Mouse (Mus musculus) gastrocnemius, postnatal 25 days (tissue): ENCODE data around the gene Ncoa3. TPM values are rescaled to one million over a fixed set of nuclear protein-coding genes. Genes with fewer than 3 reads are reported as not detected.

ENCODE experiments used
- DNase-seq: peaks from one replicate; pipeline ENCODE4 v3.0.0; 2022
- total RNA-seq, 2 experiments: library from RNA; stranded (reverse); gene quantifications; 1 replicate in 1 of 2; 2 replicates in 1 of 2; pipeline ENCODE4 v1.2.3; 2021

Gene Ncoa3
- total RNA-seq, 2 experiments from 2014 or later = 11.3 to 13.5 TPM

- DNase-seq = peak; percentile 45
Measured at GRCm38 (mm10) chr2:166035725-166036124, 43.3 kb downstream of the Ncoa3 start.

- no peak for DNase-seq
Measured at GRCm38 (mm10) chr2:166039681-166040080, 47.2 kb downstream of the Ncoa3 start.

DNA sequence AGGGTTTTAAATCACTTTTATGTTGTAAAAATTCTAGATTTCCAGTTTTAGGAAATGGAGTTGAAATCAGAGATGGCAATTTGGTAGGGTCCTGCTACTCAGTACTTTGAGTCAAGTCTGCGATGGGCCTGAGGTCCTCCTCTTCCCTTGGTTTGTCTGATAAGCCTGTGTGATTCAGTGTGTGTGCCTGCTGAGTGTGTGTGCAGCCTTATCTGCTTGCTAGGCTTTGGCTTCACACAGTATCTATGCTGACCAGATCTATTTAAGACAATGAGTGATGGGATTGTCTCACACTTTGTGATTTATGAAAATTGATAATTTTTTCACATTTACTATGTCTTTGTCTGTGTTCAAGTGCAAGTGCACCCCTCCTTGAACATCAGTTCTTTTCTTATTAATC, 50.1 kb downstream of the Ncoa3 start:
- DNase-seq = no peak

GRCm38 (mm10) chr2:166045006-166045405, 52.6 kb downstream of the Ncoa3 start:
- no peak for DNase-seq

DNA sequence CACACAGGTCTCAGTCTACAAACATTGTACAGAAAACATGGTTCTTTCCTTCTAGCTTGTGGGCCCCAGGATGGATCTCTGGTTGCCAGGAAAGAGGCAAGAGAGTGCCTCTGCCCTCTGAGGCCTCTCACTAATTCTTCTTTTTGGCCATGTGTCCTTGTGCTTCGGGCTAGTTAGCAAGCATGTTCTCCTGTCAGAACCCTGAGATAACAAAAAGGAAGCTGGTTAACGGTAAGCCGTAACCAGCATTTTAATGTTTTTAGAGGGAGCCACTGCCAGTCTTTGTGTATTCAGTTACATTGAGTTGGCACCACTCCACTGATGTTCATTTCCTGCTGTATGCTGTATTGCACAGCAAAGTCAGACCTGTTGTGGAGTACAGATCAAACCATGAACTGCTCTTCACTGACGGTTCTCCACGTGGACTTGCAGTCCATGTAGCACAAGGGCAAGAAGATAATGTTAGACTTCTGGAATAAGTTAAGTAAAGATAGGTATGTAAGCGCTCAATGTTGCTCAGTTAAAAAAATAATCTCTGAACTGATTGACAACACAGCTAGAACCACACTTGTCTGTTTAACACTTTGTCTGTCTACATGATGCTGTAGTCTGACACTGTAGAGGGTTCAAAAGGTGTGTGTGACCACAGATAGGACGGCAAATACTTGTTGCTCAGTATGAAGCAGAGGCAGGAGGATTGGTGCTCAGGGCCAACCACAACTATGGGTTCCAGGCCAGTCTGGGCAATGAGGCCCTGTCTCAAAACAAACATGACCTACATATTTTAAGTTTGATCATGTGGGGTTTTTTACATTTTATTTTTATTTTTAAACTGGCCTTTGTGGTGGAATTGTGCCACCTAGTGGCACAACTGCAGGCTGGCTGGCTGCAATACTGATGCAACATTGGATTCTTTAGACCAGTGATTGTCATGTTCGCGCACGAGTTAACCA, 53.4 kb downstream of the Ncoa3 start:
- DNase-seq = no peak

GRCm38 (mm10) chr2:166047931-166048330, 55.5 kb downstream of the Ncoa3 start:
- DNase-seq = no peak

DNA sequence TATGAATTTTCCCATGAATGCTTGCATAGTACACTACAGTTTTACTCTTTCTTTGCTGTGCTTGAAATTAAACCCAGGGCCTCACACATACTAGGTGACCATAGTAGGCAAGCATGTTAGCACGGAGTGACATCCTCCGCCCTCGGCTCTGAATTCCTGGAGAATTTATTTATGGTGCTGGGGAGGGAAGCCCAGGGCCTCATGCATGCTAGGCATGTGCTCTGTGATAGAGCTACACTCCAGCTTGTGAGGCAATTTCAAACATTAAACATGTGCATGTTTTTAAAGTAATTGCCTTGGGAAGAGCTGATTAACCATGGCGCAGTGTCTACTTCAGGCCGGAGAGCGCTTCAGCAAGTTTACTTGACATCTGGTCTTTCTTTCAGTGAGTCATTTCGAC, 56.4 kb downstream of the Ncoa3 start:
- DNase-seq = no peak

DNA sequence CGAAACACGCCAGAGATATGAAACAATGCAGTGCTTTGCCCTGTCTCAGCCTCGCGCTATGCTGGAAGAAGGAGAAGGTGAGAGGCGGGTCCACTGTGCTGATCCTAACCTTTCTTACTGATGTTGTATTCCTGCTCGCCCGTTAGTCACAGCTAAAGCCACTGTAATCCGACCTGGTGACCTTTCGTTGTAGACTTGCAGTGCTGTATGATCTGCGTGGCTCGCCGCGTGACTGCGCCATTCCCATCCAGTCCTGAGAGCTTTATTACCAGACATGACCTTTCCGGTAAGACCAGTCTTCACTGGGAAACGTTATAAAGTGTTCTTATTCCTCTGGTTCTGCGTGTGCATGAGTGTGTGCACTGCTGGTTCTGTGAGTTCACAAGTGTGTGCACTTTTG, 59.0 kb downstream of the Ncoa3 start:
- no peak for DNase-seq

GRCm38 (mm10) chr2:166051966-166052365, 59.5 kb downstream of the Ncoa3 start:
- no peak for DNase-seq

DNA sequence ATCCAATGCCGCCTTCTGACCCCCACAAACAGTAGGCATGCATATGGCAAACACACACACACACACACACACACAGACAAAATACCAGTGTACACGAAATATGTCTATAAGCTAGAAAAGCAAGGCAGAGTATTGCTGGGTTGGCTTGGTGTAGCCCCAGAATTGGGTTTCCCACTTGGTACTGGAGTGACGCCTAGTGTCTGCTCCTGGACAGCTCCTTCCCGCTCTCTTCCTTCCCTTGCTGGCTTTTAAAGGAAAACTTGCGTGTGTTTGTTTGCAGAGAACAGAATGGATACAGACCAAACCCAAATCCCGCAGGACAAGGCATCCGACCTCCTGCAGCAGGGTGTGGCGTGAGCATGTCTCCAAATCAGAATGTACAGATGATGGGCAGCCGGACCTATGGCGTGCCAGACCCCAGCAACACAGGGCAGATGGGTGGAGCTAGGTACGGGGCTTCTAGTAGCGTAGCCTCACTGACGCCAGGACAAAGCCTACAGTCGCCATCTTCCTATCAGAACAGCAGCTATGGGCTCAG, 61.6 kb downstream of the Ncoa3 start:
- DNase-seq = no peak

GRCm38 (mm10) chr2:166059684-166060423, 67.4 kb downstream of the Ncoa3 start:
- no peak for DNase-seq

DNA sequence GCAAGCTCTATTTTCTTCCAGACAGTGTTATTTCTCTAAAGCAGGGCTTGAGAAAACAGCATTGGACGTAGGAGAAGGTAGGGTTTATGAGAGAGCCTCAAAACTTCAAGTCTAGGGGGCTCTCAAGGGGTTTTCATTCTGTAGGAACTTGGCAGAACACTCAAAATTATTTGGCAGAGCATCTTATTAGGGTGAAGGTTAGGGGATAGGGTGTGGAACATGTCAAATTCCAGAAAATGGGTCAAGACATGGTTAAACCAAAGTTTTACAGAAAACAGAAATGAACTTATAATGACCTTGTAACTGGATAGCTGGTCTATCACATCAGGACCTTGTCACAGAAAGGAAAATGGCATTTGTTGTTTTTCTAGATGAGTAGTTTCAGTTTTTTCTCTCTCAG, 69.6 kb downstream of the Ncoa3 start:
- DNase-seq = no peak

DNA sequence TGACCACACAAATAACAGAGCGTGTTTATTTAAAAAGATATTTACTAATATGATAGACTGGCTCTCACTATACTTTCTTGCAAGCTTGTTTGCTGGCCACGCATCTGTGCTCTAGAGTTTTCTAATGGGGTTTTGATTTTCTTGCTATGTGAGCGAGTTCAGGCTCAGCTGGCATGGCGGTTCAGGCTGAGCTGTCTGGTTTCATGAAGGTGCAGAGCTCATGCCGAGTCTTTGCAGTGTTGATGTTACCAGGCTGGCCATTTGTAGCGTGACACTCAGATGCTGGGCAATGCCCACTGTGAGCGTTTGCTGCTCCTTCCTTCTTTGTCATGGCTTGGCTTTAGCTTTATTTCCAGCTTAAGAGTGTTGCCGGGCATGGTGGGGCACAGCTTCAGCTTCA, 70.0 kb downstream of the Ncoa3 start:
- no peak for DNase-seq

- DNase-seq = no peak
Measured at GRCm38 (mm10) chr2:166066434-166066833, 74.0 kb downstream of the Ncoa3 start.

- DNase-seq = no peak
Measured at GRCm38 (mm10) chr2:166068261-166068660, 75.8 kb downstream of the Ncoa3 start.

GRCm38 (mm10) chr2:166069164-166069563, 76.7 kb downstream of the Ncoa3 start:
- no peak for DNase-seq

- no peak for DNase-seq
Measured at GRCm38 (mm10) chr2:166069738-166070137, 77.3 kb downstream of the Ncoa3 start.

GRCm38 (mm10) chr2:166071481-166071880, 79.0 kb downstream of the Ncoa3 start:
- no peak for DNase-seq

DNA sequence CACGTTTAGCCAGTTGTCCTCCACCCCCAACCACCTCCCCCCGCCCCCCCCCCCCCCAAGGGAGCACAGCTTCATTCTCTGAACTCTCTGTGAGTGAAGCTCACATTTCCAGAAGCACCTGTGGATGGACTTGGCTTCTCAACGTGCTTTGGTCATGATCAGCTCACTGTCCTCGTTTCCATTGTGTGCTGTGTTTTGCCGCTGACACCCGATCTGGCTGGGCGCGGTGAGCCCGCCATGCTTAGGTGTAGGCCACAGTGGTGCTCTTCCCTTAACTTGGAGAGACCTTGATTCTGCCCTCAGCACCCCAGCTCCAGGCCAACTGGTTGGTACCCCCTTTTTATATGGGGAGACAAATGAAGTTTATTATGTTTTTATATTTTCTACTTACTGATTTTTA, 79.5 kb downstream of the Ncoa3 start:
- no peak for DNase-seq

- no peak for DNase-seq
Measured at GRCm38 (mm10) chr2:166073082-166073481, 80.6 kb downstream of the Ncoa3 start.

DNA sequence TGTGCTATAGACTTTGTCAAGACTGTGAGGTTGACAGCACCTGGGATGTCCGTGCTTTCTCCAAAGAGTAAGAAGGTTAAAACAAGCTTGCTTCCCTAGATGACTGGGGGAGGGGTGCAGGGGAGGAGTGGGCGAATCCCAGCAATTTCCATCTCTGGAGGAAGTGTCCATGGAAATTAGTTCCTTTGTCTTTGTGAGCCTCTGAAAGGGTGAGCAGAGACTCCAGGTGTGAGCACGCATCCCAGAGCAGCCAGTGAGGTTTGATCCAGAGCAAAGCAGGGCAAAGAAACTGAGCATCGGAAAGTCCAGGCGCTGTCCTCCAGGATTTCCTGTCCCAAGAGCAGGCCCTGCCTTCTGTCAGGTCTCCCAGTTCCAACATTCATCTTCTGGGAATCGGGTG, 81.9 kb downstream of the Ncoa3 start:
- DNase-seq = no peak

DNA sequence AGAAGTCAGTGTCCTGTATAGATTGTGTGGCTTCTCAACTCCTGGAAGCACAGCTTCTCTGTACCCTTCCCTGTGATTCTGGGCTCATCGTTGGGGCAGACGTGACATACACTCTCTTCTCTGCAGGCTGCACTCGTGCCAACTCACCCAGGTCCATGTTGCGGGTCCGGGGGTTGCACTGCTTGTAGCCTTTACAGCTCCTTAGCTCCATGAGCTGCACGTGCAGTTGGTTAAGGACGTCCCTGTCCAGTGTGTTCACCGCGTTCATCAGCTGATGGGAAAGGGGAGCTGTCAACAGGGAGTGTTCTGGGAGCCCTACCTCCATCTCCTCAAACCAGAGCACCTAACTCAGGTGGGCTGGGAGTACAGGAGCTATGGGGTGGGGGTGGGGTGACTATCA, 84.9 kb downstream of the Ncoa3 start:
- DNase-seq = no peak

GRCm38 (mm10) chr2:166079231-166079630, 86.8 kb downstream of the Ncoa3 start:
- no peak for DNase-seq
